Mouse (Mus musculus) heart, embryonic 13.5 days (tissue): Measurements from ENCODE around the gene Ksr1. TPM values are rescaled to one million over a fixed set of nuclear protein-coding genes. Genes with fewer than 3 reads are reported as not detected.

Source experiments
- ATAC-seq: fragments of 200-750 bp; cut with Nextera tagmentation; 2 replicates; pipeline ENCODE4 v1.8.0; 2017; ENCODE audit warnings: moderate TSS enrichment; ENCODE audit not compliant: insufficient number of reproducible peaks, low FRiP score, low TSS enrichment; ENCODE audit errors: extremely low read depth
- H3K27ac ChIP-seq: fragments of 300-500 bp; sonication (generic); replicated peaks from 2 replicates; pipeline ENCODE4 v1.5.1; 2015; ENCODE audit warnings: moderate library complexity, mild to moderate bottlenecking, inconsistent platforms
- H3K27me3 ChIP-seq: fragments of 300-500 bp; sonication (generic); replicated peaks from 2 replicates; pipeline ENCODE4 v1.6.1; 2015; ENCODE audit warnings: mild to moderate bottlenecking, inconsistent platforms
- H3K36me3 ChIP-seq: fragments of 300-500 bp; sonication (generic); 2 replicates; pipeline ENCODE4 v1.6.1; 2015; ENCODE audit warnings: mild to moderate bottlenecking, inconsistent platforms
- H3K4me1 ChIP-seq: fragments of 300-500 bp; sonication (generic); 2 replicates; pipeline ENCODE4 v1.6.1; 2015; ENCODE audit warnings: inconsistent platforms
- H3K4me2 ChIP-seq: fragments of 300-500 bp; sonication (generic); 2 replicates; pipeline ENCODE4 v1.6.1; 2015; ENCODE audit warnings: inconsistent platforms, mild to moderate bottlenecking, moderate library complexity
- H3K4me3 ChIP-seq: fragments of 300-500 bp; sonication (generic); 2 replicates; pipeline ENCODE4 v1.5.1; 2015; ENCODE audit warnings: moderate library complexity, mild to moderate bottlenecking, inconsistent platforms
- H3K9ac ChIP-seq: fragments of 300-500 bp; sonication (generic); 2 replicates; pipeline ENCODE4 v1.6.1; 2015; ENCODE audit warnings: inconsistent platforms, mild to moderate bottlenecking, moderate library complexity
- H3K9me3 ChIP-seq: fragments of 300-500 bp; sonication (generic); 2 replicates; pipeline ENCODE4 v1.6.1; 2016; ENCODE audit warnings: inconsistent platforms
- WGBS: fragments of 180-500 bp; shearing (Covaris S2); methylation state at CpG from one replicate; pipeline ENCODE4 v1.1.7; 2015; ENCODE audit warnings: mixed read lengths; 5-methylcytosine and 5-hydroxymethylcytosine counted together
- polyA plus RNA-seq: library from polyadenylated mRNA; unstranded; fragments of >200 nt; fragmentation: Nextera tagmentation; extraction: Ambion mirVana; gene quantifications from 2 replicates; pipeline ENCODE4 v1.2.1, GENCODE M21; 2015

Gene Ksr1
- 2.2 and 2.4 TPM in 2 replicates for polyA plus RNA-seq

DNA sequence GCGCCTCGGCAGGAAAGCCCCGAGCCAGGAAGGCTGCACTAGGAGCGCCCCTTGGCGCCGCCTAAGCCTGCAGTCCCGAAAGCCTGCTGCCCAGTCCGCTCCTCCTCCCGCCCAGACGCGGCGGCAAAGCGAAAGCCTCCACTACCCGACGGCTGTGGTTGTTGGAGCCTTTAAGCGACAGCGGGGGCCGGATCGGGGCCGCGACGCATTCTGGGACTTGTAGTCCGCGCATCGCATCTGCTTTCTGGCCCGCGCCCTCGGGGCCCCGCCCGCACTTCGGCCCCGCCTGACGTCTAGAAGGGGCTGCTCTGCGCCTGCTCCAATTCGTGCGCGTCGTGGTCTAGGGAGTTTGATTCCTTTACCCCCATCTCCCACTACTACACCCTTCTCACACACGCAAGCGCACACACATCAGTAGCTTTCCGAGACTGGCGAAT is at the start of gene Ksr1:
Gene Ksr1, minus strand, starts transcription at position 77 of the 437 bp plus-strand sequence.
- Histone ChIP-seq H3K4me3 (peak within 1 kb of the TSS; percentile 85), H3K9me3 (no peaks in the 10 kb centered on the region), H3K27ac (peak within 1 kb of the TSS; percentile 91), H3K4me1 (peaks cover 48% of the 10 kb centered on the region), H3K9ac (peak within 1 kb of the TSS; percentile 96), H3K27me3 (no peaks in the 10 kb centered on the region), H3K36me3 (no peaks in the 10 kb centered on the region), H3K4me2 (peak within 1 kb of the TSS; percentile 85)
- ATAC-seq = peak; percentile 86
- WGBS = under 1% methylated on average over 42 of the region's 42 CpGs

DNA sequence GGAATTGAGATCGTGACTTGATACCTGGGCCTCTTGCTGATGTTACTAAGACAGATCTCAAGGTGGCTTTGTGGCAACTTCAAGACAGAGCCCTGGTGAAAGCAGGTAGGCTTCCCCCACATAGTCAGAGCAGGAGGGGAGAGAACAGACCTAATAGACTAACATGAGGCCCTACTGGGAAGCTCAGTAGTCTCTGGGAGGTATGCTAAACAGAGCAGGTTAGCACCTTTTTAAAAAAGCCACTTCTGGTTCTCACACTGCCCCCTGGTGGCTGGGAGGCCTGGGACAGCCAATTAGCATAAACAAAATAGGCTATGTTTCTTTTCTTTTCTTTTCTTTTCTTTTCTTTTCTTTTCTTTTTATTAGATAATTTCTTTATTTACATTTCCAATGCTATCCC is 46.0 kb upstream of the Ksr1 start:
- H3K9ac ChIP-seq = no peak overlapping the region
- WGBS = 66% methylated on average over 1 of the region's 1 CpGs
- H3K4me1 ChIP-seq = peaks cover 48% of the 10 kb centered on the region
- H3K27me3 ChIP-seq = no peaks in the 10 kb centered on the region
- no peaks in the 10 kb centered on the region for H3K36me3 ChIP-seq
- H3K9me3 ChIP-seq = no peaks in the 10 kb centered on the region
- no peak overlapping the region for H3K4me2 ChIP-seq
- peak overlapping the region; percentile 79 for H3K27ac ChIP-seq
- H3K4me3 ChIP-seq = no peak overlapping the region
- no peak for ATAC-seq

DNA sequence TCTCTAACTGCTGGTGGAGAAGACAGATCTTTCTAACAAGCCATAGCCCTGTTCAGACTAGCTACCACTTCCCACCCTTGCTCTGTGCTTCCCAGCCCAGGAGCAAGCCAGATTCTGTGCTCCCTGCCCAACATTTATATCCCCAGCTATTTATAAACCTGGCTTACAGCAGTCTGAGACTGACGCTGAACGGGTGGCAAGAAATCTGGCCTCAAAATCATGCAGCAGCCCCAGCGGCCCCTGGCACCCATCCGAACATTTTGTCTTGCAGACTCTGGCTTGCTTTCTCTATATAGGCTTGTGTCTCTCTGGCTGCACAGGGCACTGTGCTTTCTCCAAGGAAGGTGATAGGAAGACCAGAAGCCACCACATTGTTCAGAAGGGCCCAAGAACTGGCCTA is 45.0 kb upstream of the Ksr1 start:
- H3K36me3 ChIP-seq = no peaks in the 10 kb centered on the region
- no peak for ATAC-seq
- peak overlapping the region; percentile 79 for H3K27ac ChIP-seq
- H3K27me3 ChIP-seq = no peaks in the 10 kb centered on the region
- H3K4me1 ChIP-seq = peaks cover 39% of the 10 kb centered on the region
- H3K9me3 ChIP-seq = no peaks in the 10 kb centered on the region
- no peak overlapping the region for H3K4me3 ChIP-seq
- WGBS = 33% methylated on average over 4 of the region's 4 CpGs
- H3K4me2 ChIP-seq = peak overlapping the region; percentile 23; the same call in 1 of the 2 replicates
- peak overlapping the region; percentile 12 for H3K9ac ChIP-seq

DNA sequence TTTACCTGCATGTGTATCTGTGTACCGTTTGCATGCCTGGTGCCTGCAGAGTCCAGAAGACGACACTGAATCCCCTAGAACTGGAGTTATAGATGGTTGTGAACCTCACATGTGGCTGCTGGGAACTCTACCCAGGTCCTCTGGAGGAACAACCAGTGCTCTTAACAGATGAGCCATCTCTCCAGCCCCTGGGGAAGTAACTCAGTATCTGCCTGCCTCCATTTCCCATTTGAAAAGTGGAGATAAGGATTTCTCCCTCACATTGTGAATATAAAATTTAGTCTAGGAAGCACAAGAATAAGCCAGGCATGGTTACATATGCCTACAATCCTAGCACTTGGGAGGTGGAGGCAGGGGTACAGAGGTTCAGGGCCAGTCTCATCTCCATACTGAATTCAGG is 44.0 kb upstream of the Ksr1 start:
- H3K27ac ChIP-seq = no peak overlapping the region
- 94% methylated on average over 2 of the region's 2 CpGs for WGBS
- ATAC-seq = no peak

DNA sequence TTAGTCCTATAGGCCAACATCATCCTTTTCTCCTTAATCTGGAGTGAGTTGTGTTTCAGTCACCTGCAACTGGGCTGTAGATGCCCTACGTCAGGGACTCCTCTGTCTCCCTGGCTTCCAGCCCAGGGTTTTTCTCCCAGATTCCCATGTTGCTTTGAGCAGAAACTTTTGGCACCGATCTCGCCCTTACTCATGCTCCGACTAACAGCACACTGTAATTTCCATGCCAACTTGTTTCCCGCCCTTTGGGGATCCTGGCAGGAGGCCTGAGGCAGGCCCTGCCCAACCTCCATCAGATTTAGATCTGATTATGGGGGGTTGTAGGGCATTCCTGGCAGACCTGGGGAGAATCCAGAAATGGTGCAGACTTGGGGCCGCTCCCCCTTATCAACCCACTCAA is 42.0 kb upstream of the Ksr1 start:
- WGBS = 55% methylated on average over 6 of the region's 6 CpGs
- Histone ChIP-seq H3K36me3 (no peaks in the 10 kb centered on the region), H3K9ac (no peak overlapping the region), H3K27ac (peak overlapping the region; percentile 67), H3K4me1 (peaks cover 33% of the 10 kb centered on the region), H3K9me3 (no peaks in the 10 kb centered on the region), H3K27me3 (no peaks in the 10 kb centered on the region), H3K4me2 (no peak overlapping the region), H3K4me3 (no peak overlapping the region)
- ATAC-seq = no peak

More for the DNA sequence above, 44.0 kb upstream of the Ksr1 start:
- Histone ChIP-seq H3K27me3 (no peaks in the 10 kb centered on the region), H3K36me3 (no peaks in the 10 kb centered on the region), H3K9me3 (no peaks in the 10 kb centered on the region), H3K4me2 (no peak overlapping the region), H3K9ac (no peak overlapping the region), H3K4me1 (peaks cover 33% of the 10 kb centered on the region), H3K4me3 (no peak overlapping the region)

DNA sequence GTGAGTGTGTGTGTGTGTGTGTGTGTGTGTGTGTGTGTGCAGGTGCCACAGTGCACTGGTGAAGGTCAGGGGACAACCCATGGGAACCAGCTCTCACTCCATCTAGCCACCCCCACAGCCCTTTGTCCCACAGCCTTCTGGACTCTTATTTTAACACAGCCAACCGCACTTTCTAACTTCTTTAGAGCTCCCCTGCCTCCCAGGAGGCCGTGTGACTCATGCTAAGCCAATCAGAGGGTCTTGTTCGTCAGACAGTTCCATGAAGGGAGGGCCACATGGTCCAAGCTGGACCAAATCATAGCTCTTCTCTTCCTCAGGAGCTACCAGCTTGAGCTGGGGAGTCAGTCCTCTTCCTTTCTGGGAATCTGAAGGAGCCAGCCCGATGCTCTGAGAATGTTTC is 41.1 kb upstream of the Ksr1 start:
- ATAC-seq = no peak
- Histone ChIP-seq H3K36me3 (no peaks in the 10 kb centered on the region), H3K27ac (no peak overlapping the region), H3K4me2 (no peak overlapping the region), H3K4me1 (peaks cover 33% of the 10 kb centered on the region), H3K9ac (no peak overlapping the region), H3K9me3 (no peaks in the 10 kb centered on the region), H3K4me3 (no peak overlapping the region), H3K27me3 (no peaks in the 10 kb centered on the region)
- 47% methylated on average over 4 of the region's 4 CpGs for WGBS

DNA sequence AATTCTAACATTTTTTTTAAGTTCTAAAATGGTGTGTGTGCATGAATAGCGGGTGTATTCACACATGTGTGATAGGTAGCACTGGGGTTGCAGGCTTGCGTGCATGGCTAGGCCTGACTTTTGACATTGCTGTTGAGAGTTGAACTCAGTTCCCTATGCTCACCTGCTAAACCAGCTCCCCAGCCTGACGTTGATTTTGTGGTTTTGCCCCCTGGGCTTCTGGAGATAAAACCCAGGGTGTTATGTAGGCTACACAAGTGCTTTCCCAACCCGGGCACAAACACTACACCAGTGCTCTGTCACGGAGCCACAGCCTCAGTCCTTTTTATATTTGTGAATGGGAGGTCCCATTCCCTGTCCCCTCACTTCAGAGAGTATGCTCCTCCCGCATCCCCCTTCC is 39.5 kb upstream of the Ksr1 start:
- no peak overlapping the region for H3K27ac ChIP-seq
- 82% methylated on average over 6 of the region's 6 CpGs for WGBS
- no peaks in the 10 kb centered on the region for H3K27me3 ChIP-seq
- H3K9ac ChIP-seq = no peak overlapping the region
- peaks cover 17% of the 10 kb centered on the region for H3K4me1 ChIP-seq
- ATAC-seq = no peak
- H3K9me3 ChIP-seq = no peaks in the 10 kb centered on the region
- H3K36me3 ChIP-seq = no peaks in the 10 kb centered on the region
- H3K4me3 ChIP-seq = no peak overlapping the region
- H3K4me2 ChIP-seq = no peak overlapping the region

DNA sequence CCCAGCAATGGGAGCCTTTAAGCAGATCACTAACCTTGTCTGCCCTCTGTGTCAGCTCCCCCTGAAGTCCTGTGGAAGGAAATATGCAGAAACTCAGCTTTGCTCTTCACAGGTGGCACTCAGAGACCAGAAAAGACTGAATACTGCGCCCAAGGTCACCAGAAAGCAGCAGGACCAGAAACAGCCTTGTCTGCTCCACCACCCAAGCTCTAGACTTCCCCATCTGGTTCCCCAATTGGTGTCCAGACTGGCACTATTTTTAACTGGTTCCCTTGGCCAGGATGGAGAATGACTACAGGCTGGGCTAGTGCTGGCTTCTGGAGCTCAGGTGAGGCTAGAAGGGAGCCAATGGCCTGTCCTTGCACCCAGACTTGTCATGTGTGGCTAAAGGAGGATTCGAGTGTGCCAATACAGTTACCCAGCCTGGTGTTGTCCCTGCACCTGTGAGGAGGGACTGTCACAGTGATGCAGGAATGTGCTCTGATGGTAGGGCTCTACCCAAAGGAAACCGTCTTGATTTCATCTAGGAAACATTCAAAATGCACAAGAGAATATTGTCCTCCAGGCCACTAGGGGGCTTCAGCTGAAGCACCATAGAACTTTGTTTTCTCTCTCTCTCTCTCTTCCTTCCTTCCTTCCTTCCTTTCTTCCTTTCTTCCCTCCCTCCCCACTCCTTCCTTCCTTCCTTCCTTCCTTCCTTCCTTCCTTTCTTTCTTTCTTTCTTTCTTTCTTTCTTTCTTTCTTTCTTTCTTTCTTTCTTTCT is 38.1 kb upstream of the Ksr1 start:
- peaks cover 15% of the 10 kb centered on the region for H3K4me1 ChIP-seq
- H3K9ac ChIP-seq = no peak overlapping the region
- no peak overlapping the region for H3K4me3 ChIP-seq
- H3K36me3 ChIP-seq = no peaks in the 10 kb centered on the region
- H3K9me3 ChIP-seq = no peaks in the 10 kb centered on the region
- no peak for ATAC-seq
- H3K27me3 ChIP-seq = no peaks in the 10 kb centered on the region
- no peak overlapping the region for H3K4me2 ChIP-seq
- WGBS = 73% methylated on average over 3 of the region's 3 CpGs
- no peak overlapping the region for H3K27ac ChIP-seq

DNA sequence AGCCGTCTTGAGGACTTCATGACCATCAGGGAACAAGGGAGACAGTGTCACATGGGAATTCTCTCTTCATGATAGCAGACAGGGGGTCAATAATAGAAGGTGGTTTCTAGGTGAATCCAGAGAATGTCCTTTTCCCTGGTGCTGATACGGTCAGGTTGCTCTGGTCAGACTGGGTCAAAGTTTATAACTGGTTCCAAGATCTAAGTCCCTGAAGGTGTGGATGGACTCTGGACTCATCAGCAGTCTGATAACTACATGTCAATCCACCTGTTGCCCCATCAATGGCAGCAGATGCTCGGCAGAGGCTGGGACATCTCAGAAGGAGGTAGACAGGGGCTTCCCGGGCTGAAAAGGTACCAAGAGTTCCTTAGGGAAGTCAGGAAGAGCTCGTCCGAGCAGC is 37.2 kb upstream of the Ksr1 start:
- no peaks in the 10 kb centered on the region for H3K9me3 ChIP-seq
- no peak overlapping the region for H3K27ac ChIP-seq
- H3K4me1 ChIP-seq = peaks cover 8% of the 10 kb centered on the region
- no peak overlapping the region for H3K4me3 ChIP-seq
- no peaks in the 10 kb centered on the region for H3K27me3 ChIP-seq
- H3K4me2 ChIP-seq = no peak overlapping the region
- no peak overlapping the region for H3K9ac ChIP-seq
- ATAC-seq = no peak
- H3K36me3 ChIP-seq = no peaks in the 10 kb centered on the region
- 82% methylated on average over 6 of the region's 6 CpGs for WGBS

DNA sequence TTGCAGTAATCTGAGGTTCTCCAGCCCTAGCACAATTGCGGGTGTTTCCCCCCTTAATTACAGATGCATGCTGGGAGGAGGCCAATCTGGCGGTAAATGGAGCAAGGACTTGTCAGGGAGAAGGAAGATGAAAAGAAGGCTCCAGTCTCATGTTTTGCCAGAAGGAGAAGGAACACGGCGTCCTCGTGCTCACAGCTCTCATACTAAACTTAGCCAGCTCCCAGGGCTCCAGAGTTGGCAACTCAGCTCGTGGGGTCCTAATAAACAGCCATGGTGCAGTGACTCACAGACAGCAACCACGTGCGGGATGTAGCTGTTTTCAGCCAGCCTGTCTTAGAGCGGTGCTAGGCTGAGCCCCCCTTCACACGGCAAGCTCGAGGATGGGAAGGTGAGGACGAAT is 36.7 kb upstream of the Ksr1 start:
- H3K36me3 ChIP-seq = no peaks in the 10 kb centered on the region
- H3K27ac ChIP-seq = no peak overlapping the region
- no peak overlapping the region for H3K9ac ChIP-seq
- ATAC-seq = no peak
- no peak overlapping the region for H3K4me2 ChIP-seq
- H3K9me3 ChIP-seq = no peaks in the 10 kb centered on the region
- peaks cover 3% of the 10 kb centered on the region for H3K4me1 ChIP-seq
- no peaks in the 10 kb centered on the region for H3K27me3 ChIP-seq
- 45% methylated on average over 12 of the region's 12 CpGs for WGBS
- no peak overlapping the region for H3K4me3 ChIP-seq

DNA sequence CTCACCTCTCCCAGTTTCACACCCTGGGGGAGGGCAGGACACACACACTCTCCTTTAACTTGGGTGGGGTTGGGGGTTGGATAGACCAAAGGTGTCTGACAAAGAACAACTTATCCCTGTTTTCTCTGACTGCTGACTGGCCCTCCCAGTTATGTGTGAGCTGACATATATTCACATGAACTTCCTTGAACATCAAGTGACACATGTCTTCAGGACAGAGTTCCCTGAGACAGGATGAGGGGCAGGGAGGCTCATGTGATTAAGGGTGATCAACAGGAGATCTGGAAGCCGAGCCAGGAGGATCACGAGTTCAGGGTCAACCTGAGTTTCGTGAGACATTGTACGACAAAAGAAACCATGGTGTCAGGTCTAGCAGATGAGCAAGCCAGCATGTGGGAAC is 35.7 kb upstream of the Ksr1 start:
- ATAC-seq = no peak
- Histone ChIP-seq H3K9me3 (no peaks in the 10 kb centered on the region), H3K4me3 (no peak overlapping the region), H3K4me1 (no peaks in the 10 kb centered on the region), H3K9ac (no peak overlapping the region), H3K4me2 (no peak overlapping the region), H3K36me3 (no peaks in the 10 kb centered on the region), H3K27ac (no peak overlapping the region), H3K27me3 (no peaks in the 10 kb centered on the region)
- 80% methylated on average over 4 of the region's 4 CpGs for WGBS

DNA sequence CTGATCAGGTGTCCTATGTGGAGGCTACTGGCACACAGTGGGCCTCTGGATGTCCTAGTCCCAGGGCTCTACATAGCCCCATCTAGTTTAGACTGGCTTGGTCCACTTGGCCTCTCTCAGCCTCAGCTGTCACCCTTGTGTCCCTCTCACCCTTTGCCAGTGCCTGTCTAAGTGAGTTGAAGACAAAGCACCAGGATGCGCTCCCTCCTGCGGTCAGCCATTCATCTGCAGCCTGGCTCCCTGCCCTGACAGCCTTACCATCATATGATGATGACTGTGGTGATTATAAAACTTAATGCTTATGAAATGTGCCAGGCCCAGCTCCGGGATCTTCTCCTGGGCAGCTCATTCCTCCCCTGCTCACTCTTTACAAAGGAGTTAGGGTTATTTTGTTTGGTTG is 30.5 kb upstream of the Ksr1 start:
- H3K9ac ChIP-seq = no peak overlapping the region
- 67% methylated on average over 3 of the region's 3 CpGs for WGBS
- H3K4me3 ChIP-seq = no peak overlapping the region
- no peak for ATAC-seq
- H3K4me2 ChIP-seq = no peak overlapping the region
- no peaks in the 10 kb centered on the region for H3K4me1 ChIP-seq
- no peaks in the 10 kb centered on the region for H3K36me3 ChIP-seq
- no peak overlapping the region for H3K27ac ChIP-seq
- no peaks in the 10 kb centered on the region for H3K27me3 ChIP-seq
- no peaks in the 10 kb centered on the region for H3K9me3 ChIP-seq
